Mouse (Mus musculus): ENCODE data around the gene Sertad3. TPM values are rescaled to one million over a fixed set of nuclear protein-coding genes. Genes with fewer than 3 reads are reported as not detected.

The Sertad3 gene
- polyA plus RNA-seq, 1 experiment from 2014 or later = 9.8 TPM

GRCm38 (mm10) chr7:27481627-27481969 lies 8.0 kb downstream of the Sertad3 start:
- ATAC-seq (ENCODE audit: low FRiP score, low TSS enrichment) (peak; percentile 55; the same call in 1 of the 2 replicates), DNase-seq (peak; percentile 71)
- peak overlapping the region; percentile 45 for H3K9ac ChIP-seq (replicated peaks; ENCODE audit: low read length)
- no peaks in the 10 kb centered on the region for H3K27me3 ChIP-seq (ENCODE audit: control insufficient read depth, insufficient read depth, low read length)
- H3K9me3 ChIP-seq (ENCODE audit: control insufficient read depth, low read length) = no peaks in the 10 kb centered on the region
- WGBS = 0% methylated on average over 12 of the region's 12 CpGs
- peak overlapping the region; percentile 55 for H3K4me2 ChIP-seq (ENCODE audit: low read length)
- H3K4me3 ChIP-seq (replicated peaks; ENCODE audit: low read depth, low read length) = peak overlapping the region; percentile 24
- H3K27ac ChIP-seq (replicated peaks; ENCODE audit: low read depth, low read length) = no peak overlapping the region
- H3K36me3 ChIP-seq (ENCODE audit: control insufficient read depth, insufficient read depth, low read length) = peaks cover 4% of the 10 kb centered on the region; the same call in 1 of the 2 replicates
- H3K4me1 ChIP-seq (ENCODE audit: control insufficient read depth, insufficient read depth, low read length) = peaks cover 6% of the 10 kb centered on the region; the same call in 1 of the 2 replicates

- Histone ChIP-seq H3K4me1 (ENCODE audit: control insufficient read depth, insufficient read depth, low read length) (peaks cover 6% of the 10 kb centered on the region; the same call in 1 of the 2 replicates), H3K27me3 (ENCODE audit: control insufficient read depth, insufficient read depth, low read length) (no peaks in the 10 kb centered on the region), H3K27ac (replicated peaks; ENCODE audit: low read depth, low read length) (no peak overlapping the region), H3K4me2 (ENCODE audit: low read length) (no peak overlapping the region), H3K36me3 (ENCODE audit: control insufficient read depth, insufficient read depth, low read length) (no peaks in the 10 kb centered on the region), H3K9me3 (ENCODE audit: control insufficient read depth, low read length) (no peaks in the 10 kb centered on the region), H3K9ac (replicated peaks; ENCODE audit: low read length) (no peak overlapping the region), H3K4me3 (replicated peaks; ENCODE audit: low read depth, low read length) (no peak overlapping the region)
- no peak for ATAC-seq (ENCODE audit: low FRiP score, low TSS enrichment)
- DNase-seq = no peak
- 89% methylated on average over 4 of the region's 4 CpGs for WGBS
Measured at GRCm38 (mm10) chr7:27483860-27484259, 10.3 kb downstream of the Sertad3 start.

GRCm38 (mm10) chr7:27486102-27486769 lies 12.7 kb downstream of the Sertad3 start:
- ATAC-seq (ENCODE audit: low FRiP score, low TSS enrichment) = peak; percentile 7; the same call in 1 of the 2 replicates
- 7% methylated on average over 13 of the region's 13 CpGs for WGBS
- peak overlapping the region; percentile 89; the same call in 1 of the 2 replicates for H3K27ac ChIP-seq (replicated peaks; ENCODE audit: low read depth, low read length)

DNA sequence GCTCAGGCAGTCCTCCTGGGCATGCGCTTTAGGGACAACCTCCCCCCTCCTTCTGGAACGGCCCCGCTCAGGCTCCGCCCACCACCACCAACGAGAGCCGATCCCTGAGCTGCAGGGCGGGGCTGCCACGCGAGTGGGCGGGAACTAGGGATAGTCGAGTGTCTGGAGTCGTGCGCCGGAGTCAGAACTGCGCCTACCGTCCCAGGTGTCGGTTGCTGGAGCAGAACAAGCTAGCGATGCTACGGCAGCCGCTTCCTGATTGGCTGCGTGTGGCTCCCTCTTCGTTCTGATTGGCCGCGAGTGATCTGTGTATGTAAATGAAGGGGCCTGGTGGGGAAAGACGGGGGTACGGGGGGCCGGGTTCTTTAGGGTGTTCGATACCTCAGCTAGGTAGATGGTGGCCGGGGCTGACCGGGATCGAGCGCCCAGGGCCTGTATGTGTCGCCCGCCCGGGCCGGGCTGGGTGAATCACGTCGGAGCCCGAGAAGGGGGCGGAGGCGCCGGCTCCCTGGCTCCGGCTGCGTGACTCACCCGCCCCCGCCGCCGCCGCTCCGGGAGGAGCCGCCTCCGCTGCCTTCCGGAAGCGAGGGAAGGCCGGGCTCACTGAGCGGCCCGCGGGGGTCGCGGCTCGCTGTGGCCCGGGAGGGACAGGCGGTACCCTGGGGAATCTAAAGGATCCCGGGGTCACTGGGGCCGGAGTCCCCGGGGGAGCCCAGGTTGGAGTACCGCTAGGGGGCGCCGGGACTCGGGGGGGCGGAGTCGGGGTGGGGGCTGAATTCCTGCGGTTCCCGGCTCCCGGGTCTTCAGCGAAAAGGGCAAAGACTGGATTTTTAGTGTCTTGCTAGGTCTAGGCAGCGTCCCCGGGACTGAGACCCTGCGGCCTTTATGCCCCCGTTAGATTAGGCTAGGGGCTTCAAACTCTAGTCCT lies 13.5 kb downstream of the Sertad3 start, which contains the start of gene Sertad1:
Gene Sertad1, plus strand, starts transcription at position 141 of the 928 bp plus-strand sequence.
- Histone ChIP-seq H3K9me3 (ENCODE audit: control insufficient read depth, low read length) (no peaks in the 10 kb centered on the region), H3K27ac (replicated peaks; ENCODE audit: low read depth, low read length) (peak within 1 kb of the TSS; percentile 89)

More at GRCm38 (mm10) chr7:27486102-27486769, 12.7 kb downstream of the Sertad3 start:
- DNase-seq = no peak
- H3K36me3 ChIP-seq (ENCODE audit: control insufficient read depth, insufficient read depth, low read length) = no peaks in the 10 kb centered on the region
- no peaks in the 10 kb centered on the region; the same call in 1 of the 2 replicates for H3K27me3 ChIP-seq (ENCODE audit: control insufficient read depth, insufficient read depth, low read length)
- no peak overlapping the region for H3K9ac ChIP-seq (replicated peaks; ENCODE audit: low read length)
- no peaks in the 10 kb centered on the region for H3K9me3 ChIP-seq (ENCODE audit: control insufficient read depth, low read length)
- peak overlapping the region; percentile 54 for H3K4me2 ChIP-seq (ENCODE audit: low read length)
- H3K4me3 ChIP-seq (replicated peaks; ENCODE audit: low read depth, low read length) = peak overlapping the region; percentile 61
- H3K4me1 ChIP-seq (ENCODE audit: control insufficient read depth, insufficient read depth, low read length) = peaks cover 9% of the 10 kb centered on the region; the same call in 1 of the 2 replicates

DNA sequence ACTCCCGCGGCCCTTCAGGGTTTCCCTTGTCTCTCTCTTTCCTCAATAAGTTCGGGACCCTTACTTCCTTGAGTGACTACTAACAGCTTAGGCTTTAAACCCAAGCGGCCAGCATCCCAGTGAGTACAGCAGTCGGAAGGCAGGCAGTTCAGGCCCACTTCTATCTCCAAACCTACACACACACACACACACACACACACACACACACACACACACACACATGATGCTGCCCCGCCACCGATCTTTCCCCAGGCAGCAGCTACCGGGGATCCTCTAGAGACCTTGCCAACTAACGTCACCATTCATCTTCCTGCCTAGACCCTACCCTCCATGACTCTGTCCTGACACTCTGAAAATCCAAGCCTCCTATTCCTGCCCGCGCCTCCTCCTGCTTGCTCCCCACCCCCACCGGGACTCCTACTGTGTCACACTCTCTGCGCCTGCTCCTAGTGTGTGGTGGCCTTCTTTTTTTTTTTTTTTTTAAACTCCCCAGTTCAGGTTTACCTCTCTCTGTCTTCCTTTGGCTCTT lies 14.2 kb downstream of the Sertad3 start:
- no peaks in the 10 kb centered on the region for H3K9me3 ChIP-seq (ENCODE audit: control insufficient read depth, low read length)
- WGBS = 3% methylated on average over 13 of the region's 13 CpGs
- peak overlapping the region; percentile 89; the same call in 1 of the 2 replicates for H3K27ac ChIP-seq (replicated peaks; ENCODE audit: low read depth, low read length)
- peak overlapping the region; percentile 67; the same call in 1 of the 2 replicates for H3K9ac ChIP-seq (replicated peaks; ENCODE audit: low read length)
- DNase-seq (peak; percentile 13), ATAC-seq (ENCODE audit: low FRiP score, low TSS enrichment) (no peak)
- peak overlapping the region; percentile 61 for H3K4me3 ChIP-seq (replicated peaks; ENCODE audit: low read depth, low read length)
- peak overlapping the region; percentile 54 for H3K4me2 ChIP-seq (ENCODE audit: low read length)
- H3K27me3 ChIP-seq (ENCODE audit: control insufficient read depth, insufficient read depth, low read length) = no peaks in the 10 kb centered on the region; the same call in 1 of the 2 replicates
- no peaks in the 10 kb centered on the region for H3K36me3 ChIP-seq (ENCODE audit: control insufficient read depth, insufficient read depth, low read length)
- 0 out of 2 replicates have a peak, but pooled peaks cover 5% of the 10 kb centered on the region for H3K4me1 ChIP-seq (ENCODE audit: control insufficient read depth, insufficient read depth, low read length)

More for the DNA sequence above, 13.5 kb downstream of the Sertad3 start, which contains the start of gene Sertad1:
- under 1% methylated on average over 80 of the region's 80 CpGs for WGBS
- Histone ChIP-seq H3K4me3 (replicated peaks; ENCODE audit: low read depth, low read length) (peak within 1 kb of the TSS; percentile 61), H3K4me2 (ENCODE audit: low read length) (peak within 1 kb of the TSS; percentile 54), H3K27me3 (ENCODE audit: control insufficient read depth, insufficient read depth, low read length) (no peaks in the 10 kb centered on the region; the same call in 1 of the 2 replicates), H3K4me1 (ENCODE audit: control insufficient read depth, insufficient read depth, low read length) (0 out of 2 replicates have a peak, but pooled peaks cover 5% of the 10 kb centered on the region), H3K9ac (replicated peaks; ENCODE audit: low read length) (peak within 1 kb of the TSS; percentile 67), H3K36me3 (ENCODE audit: control insufficient read depth, insufficient read depth, low read length) (no peaks in the 10 kb centered on the region)
- peak; percentile 96 for ATAC-seq (ENCODE audit: low FRiP score, low TSS enrichment)
- peak; percentile 99 for DNase-seq

DNA sequence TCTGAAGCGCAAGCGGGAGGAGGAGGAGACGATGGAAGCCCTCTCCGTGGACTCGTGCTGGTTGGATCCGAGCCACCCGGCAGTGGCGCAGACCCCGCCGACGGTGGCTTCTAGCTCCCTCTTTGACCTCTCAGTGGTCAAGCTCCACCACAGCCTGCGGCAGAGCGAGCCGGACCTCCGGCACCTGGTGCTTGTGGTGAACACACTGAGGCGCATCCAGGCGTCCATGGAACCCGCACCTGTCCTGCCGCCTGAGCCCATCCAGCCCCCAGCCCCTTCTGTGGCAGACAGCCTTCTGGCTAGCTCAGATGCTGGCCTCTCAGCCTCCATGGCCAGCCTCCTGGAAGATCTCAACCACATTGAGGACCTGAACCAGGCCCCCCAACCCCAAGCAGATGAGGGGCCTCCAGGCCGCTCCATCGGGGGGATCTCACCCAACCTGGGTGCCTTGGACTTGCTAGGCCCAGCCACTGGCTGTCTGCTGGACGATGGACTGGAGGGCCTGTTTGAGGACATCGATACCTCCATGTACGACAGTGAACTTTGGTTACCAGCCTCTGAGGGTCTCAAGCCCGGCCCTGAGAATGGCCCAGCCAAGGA lies 15.8 kb downstream of the Sertad3 start:
- Histone ChIP-seq H3K27ac (replicated peaks; ENCODE audit: low read depth, low read length) (no peak overlapping the region), H3K4me1 (ENCODE audit: control insufficient read depth, insufficient read depth, low read length) (0 out of 2 replicates have a peak, but pooled peaks cover 5% of the 10 kb centered on the region), H3K4me2 (ENCODE audit: low read length) (no peak overlapping the region), H3K27me3 (ENCODE audit: control insufficient read depth, insufficient read depth, low read length) (no peaks in the 10 kb centered on the region; the same call in 1 of the 2 replicates), H3K36me3 (ENCODE audit: control insufficient read depth, insufficient read depth, low read length) (no peaks in the 10 kb centered on the region), H3K9ac (replicated peaks; ENCODE audit: low read length) (no peak overlapping the region), H3K4me3 (replicated peaks; ENCODE audit: low read depth, low read length) (no peak overlapping the region), H3K9me3 (ENCODE audit: control insufficient read depth, low read length) (no peaks in the 10 kb centered on the region)
- WGBS = 91% methylated on average over 25 of the region's 25 CpGs
- DNase-seq = no peak
- ATAC-seq (ENCODE audit: low FRiP score, low TSS enrichment) = no peak

DNA sequence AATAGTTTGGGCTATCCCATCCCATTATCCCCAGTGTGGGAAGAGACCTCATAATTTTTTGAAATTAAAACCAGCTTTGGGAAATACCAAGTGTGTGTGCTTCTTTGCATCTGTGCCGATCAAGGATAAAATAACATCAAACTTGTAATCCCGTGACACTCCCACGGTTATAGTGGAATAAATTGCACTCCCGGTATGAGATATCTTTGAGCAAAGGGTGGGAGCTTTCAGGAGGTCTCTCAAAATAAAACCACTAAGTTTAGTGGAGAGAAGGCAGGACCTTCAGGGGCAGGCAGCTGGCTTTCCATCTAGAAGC lies 16.6 kb downstream of the Sertad3 start:
- DNase-seq (no peak), ATAC-seq (ENCODE audit: low FRiP score, low TSS enrichment) (no peak)
- 0 out of 2 replicates have a peak, but pooled peaks cover 5% of the 10 kb centered on the region for H3K4me1 ChIP-seq (ENCODE audit: control insufficient read depth, insufficient read depth, low read length)
- 0 out of 2 replicates have a peak overlapping the region, but pooled peaks have one; percentile 26 for H3K27ac ChIP-seq (replicated peaks; ENCODE audit: low read depth, low read length)
- H3K4me2 ChIP-seq (ENCODE audit: low read length) = peak overlapping the region; percentile 51
- H3K36me3 ChIP-seq (ENCODE audit: control insufficient read depth, insufficient read depth, low read length) = no peaks in the 10 kb centered on the region
- no peaks in the 10 kb centered on the region; the same call in 1 of the 2 replicates for H3K27me3 ChIP-seq (ENCODE audit: control insufficient read depth, insufficient read depth, low read length)
- H3K9me3 ChIP-seq (ENCODE audit: control insufficient read depth, low read length) = no peaks in the 10 kb centered on the region
- H3K9ac ChIP-seq (replicated peaks; ENCODE audit: low read length) = peak overlapping the region; percentile 43; the same call in 1 of the 2 replicates
- peak overlapping the region; percentile 20 for H3K4me3 ChIP-seq (replicated peaks; ENCODE audit: low read depth, low read length)
- 43% methylated on average over 4 of the region's 4 CpGs for WGBS
